Mouse (Mus musculus): ENCODE measurements at regions not wholly inside any gene's neighbourhood (a gene's known extent, or its start where the extent isn't known, plus 50 kb on each side); places are given as distances from the start of the nearest gene placed in this dataset.

DNA sequence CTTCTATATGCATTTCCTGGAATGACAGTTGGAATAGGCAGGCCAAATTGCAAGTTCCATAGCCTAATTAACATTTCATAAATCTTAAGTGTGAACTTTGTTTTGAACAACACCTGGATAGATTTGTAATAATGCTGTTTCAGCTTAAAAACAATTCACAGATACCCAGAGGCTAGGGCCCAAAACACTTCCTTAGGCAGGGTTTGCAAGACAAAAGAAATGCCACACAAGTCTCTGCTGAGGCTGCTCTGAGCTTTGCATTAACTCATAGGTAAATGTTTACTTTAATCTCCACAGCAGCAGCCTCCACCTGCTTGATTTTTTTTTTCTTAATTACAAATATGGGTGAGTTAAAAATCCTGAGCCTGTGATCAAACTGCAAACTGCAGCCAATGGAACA is 118.4 kb downstream of the Gnat3 start:
- DNase-seq: no peak

DNA sequence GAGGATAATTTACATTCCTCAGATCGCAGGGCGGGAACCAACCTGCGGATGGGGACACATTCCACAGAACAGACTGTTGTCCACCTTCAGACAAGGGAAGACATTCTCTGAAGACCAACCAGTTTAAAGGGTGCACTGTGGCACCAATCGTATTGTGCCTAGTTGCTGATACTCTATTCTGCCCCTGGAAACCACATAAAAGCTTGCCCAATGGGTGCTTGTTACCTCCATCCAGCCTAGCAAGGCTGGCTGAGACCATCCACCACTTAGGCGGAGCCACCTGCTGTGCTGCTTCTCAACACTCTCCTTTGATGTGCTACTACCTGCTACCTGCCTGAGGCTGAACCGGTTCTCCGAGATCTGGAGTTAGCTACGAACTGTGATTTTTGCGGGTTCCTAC is 119.9 kb downstream of the Gnat3 start:
- no peak for DNase-seq

DNA sequence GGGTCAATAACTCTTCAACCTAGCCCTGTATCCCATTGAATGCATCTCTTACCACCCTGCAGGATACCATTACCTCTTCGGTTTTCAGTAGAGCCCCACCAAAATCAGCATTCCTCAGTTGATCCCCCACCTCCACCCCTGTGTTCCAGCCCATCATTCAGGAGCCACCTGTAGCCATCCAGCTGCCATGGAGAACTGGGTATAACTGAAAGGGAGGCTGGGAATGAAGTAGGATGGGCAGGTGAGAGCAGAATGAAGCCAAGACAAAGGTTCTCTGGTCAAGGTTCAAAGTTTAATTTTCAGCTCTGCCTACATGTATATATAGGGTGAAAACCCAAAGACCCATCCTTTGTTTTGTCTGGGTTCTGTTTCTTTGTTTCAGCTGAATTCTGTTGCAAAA is 121.4 kb downstream of the Gnat3 start:
- no peak for DNase-seq

DNA sequence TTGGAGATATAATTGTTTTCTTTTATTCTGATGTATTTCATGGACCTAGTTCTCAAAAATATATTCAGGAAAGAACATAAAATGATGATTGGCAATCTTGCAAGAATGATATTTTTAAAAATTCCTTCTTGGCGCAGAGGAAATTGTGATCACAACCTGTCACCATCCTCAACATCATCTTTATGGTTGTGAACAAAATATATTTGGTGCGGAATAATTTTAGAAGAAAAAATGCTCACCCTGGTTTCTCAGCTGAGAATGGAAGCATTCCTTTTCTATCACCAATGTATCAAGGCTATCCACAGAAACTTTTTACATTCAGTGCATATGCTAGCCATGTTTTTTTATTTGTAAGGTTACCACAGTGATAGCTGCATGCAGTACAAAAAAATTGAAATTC is 123.1 kb downstream of the Gnat3 start:
- no peak for DNase-seq

DNA sequence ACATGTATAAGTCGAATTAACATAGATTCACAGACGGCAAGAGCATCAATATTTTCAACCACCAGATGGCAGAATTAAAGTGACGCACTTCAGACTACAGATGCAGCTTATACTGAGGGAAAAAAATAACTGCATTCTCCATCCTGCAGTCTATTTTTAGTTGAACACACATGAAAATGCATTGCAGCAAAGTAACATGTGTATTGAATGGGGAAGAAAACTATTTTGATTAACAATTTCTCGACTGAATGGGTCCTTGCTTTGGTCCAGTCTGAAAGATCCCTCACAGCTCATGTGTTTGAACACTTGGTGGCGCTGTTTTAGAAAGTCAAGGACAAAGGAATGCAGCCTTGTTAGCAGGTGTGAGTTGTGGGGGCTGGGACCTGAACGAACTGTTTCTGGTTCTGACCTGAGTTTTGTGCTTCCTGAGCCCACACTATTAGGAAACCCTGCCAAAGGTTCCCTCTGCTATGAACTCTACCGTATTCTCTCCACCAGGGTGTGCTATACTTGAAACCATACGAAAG is 125.6 kb downstream of the Gnat3 start:
- DNase-seq: peak; percentile 80 to 81

DNA sequence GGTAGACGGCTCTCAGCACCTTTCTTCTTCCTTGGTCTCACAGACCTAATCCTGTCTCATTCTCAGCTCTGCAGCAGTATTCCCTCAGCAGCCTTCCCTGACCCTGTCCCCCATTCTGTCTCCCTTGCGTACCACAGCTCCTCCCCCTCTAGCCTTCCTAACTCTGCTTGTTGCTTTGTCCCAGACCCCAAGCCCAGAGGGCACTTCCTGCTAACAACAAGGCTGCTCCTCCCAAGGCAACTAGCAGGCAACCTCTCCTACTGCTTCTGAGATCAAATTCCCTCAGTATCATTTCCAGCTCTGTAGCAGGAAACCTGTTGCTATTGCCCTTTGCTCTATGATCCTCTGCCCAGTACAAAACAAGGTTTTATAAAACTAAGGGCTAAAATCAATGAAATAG is 127.6 kb downstream of the Gnat3 start:
- peak; percentile 21 to 34 for DNase-seq

DNA sequence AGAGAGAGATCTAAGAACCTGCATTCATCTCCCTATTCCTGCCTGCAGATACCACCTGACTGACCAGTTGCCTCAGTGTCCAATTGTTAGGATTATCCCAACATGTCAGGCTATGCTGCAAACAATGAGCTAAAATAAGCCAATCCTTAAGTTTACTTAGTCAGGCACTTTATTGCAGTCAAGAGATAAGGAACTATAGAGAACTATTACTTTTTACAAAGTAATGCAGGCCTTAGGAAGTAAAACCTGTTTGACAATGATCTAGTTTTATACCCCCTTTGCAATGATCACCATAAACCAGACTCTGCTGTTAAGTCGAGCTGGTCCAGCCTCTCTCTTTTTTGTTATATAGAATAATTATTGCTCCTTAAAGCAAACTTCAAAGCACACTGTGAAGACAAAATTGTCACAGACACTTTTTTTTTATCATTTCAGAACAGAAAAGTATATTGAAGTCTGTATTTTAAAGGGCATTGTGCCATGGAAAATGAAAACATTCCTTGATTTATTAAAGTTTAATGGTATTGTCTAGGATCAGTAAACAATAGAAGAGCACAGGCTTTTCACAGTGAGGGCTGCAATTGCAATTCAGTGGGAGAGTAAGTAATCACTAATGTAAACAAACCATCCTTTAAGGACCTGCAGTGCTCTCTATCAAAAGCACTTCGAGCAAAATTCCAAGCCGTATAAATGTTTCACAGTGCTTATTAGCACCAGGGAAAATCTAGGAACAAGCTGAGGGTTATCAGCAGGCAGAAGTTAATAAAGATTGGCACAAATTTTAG is 152.7 kb downstream of the Gnat3 start:
- DNase-seq: no peak

DNA sequence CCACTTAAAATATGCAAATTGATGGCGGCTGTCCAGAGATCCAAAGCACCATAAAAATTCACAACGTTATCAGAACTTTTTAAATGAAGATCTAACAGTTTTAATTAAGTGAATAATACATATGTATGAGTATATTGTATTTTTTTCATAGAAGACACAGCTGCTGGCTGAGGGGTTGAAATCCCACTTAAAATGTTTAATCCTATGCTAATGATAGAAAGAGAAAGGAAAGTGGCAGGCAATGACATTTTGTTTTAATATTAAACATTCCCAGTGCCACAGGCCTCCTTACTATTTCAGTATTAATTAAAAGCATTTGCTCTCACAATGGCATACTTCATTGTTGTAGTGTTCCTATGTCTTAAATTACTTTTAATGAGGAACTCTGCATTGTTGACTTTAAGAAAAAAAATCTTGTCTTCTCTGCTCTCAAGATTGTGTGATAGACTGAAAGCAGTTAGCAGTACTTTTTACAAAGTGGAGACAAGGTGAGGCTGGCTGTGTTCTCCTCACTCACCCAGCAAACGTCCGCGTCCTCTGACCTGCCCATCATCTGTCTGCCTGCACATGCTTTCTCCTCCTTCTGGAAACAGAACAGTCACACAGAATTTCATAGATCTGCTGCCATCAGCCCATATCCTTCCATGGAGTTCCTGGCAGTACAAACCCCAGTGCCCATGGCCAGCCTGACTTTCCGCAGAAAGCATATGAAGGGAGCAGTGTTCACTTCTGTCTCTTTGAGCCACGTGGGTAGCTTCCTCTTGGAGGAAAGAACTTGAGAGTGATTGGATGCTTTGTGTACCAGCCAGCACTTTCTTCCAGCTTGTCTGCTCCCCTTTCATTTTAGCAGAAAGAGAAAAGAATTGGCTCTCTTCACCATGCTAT is 173.7 kb downstream of the Gnat3 start:
- DNase-seq: no peak

DNA sequence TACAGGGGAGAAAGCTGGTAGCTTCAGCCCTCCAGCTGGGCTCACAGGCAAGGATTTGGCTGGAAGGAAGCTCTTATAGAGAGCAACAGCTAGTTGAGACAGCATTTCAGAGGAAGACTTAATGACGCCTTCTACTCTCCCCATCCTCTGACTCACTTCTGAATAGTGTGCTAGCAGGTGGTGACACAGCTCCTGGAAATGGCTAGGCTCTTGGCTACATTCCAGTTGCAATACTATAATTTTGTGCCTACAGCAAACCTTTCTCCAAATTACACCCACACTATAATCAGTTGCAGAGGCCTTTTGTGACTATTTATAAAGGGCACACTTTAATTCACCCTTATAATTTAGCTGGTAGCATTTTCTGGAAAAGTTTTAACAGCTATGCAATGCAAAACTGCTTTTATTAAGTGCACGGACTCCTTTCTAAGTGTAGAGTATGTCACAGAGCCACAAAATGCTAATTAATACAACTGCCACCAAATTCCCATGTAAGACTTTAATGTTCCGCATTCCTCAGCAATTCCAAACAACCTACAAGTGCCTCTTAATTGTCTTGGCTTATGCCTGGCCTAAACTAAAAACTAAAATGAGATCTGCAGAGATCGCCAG is 175.2 kb downstream of the Gnat3 start:
- peak in 1 of 2 experiments; percentile 11 for DNase-seq

DNA sequence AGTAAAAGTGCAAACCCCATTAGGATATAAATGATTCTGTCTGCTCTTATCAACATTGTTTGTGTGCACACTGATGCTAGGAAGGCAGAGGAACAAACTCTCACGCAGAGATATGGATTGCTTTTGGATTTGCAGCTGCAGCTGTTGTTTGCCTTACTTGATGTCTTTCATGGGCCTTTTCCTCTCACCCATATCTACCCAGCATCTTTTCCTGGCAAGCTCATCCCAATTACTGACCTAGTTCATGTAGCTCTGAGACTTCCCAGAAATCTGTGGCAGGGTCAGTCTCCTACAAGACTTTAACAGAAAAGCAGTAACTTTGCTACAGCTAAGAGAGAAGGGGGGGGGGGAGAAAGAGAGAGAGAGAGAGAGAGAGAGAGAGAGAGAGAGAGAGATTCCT is 189.9 kb downstream of the Gnat3 start:
- no peak for DNase-seq

DNA sequence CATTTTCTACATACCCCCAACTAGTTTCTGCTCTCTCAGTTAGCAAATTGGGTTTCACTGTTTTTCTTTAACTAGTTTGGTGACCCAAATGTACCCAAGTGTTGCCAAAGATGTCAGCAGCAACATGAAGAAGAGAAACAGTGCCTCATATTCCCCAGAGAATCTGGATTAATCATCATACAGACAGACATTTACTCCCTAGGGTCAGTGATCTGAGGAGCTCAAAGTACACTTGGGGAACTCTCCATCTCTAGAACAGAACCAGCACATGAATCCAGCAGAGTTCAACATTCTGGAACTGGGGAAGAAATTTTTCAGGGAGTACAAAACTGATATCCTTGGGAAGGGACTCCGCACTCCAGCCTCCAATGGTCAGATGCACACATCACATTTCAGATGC is 191.4 kb downstream of the Gnat3 start:
- DNase-seq: peak; percentile 15 to 81

DNA sequence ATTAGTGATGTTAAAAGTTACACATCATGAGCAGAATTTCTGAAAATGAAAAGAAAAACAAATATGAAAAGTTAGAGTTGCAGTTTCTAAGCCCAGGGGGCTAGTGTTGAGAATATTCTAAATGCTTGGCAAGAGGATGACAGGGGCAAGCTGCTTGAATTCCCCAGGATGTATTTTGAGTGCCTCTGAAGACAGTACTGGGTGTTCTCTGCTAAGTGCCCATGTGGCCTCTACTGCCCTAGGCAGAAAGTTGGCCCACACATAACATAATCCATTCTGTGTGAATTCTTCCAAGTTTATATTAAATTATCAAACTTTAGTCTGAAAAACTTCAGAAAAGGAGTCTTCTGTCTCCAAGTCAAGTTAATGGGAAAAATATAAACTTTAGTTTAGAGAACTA is 196.6 kb downstream of the Gnai1 start:
- no peak for DNase-seq

DNA sequence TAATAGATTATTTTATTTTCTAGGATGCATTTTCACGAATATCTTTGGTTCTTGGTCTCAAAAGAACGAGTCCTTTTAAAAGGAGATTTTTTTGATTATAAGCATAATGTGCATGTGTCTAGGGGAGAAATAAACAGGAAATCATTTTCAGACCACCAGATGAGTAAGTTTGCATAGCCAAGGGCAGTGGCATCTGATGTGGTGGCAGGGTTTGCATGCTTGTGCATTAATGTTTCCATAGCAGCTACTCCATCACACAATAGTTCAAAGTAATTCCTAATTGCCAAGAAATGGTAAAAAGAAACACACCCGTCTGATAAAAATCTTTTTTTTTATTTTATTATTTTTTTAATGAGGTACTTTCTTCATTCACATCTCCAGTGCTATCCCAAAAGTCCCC is 182.3 kb downstream of the Gnai1 start:
- DNase-seq: no peak

DNA sequence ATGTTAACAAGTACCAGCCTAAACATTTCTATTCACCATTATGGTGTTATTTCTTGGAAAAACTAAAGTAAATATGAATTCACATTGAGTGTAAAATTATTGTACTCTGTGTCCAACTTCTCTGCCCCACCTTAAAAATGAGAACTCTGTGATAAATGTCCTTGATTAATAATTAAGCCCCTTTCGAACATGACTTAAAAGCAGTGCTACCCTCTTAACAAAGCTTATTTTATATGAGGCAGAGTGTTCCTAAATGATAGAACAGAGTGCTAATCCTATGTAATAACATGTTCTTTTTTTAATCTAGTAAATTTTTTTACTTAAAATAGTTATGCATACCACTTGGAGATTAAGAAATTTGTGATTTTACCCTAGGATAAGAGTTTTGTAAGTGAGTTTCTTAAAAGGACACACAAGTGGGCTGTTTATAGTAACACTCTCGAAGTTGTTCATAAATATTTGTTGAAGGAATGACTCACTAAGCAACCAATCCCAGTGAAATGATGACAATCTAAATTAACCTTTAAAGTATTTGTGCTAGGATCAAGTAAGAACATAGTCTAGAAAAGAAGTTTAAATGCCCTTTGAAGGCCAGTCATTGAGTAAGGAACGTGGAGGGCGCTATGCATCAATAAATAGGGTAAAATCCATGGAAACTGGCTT is 148.6 kb downstream of the Gnai1 start:
- no peak for DNase-seq

All from kidney, postnatal 36 days (tissue).